15 mouse cellular contexts compared by ENCODE assay signal in genomic region chr14:79522387-79522786, GRCm38 (mm10). TPM values are rescaled to one million over a fixed set of nuclear protein-coding genes. Genes with fewer than 3 reads are reported as not detected.
DNase-seq lines count a peak whose midpoint lies in the region; ATAC-seq and TF ChIP-seq lines count a peak whose summit lies in the region.
"Had no signal": no experiment of that assay in that cellular context is flagged by ENCODE, and none has a peak within 500 bp of the region (broad histone marks: within the 10 kb centered on the region; RNA-seq: fewer than 3 reads in every experiment).

No protein-coding gene starts in this region.

- 71% methylated on average over 9 of the region's 9 CpGs for WGBS in heart, embryonic 15.5 days
- WGBS in liver, embryonic 13.5 days (ENCODE audit: insufficient replicate concordance): 25% methylated on average over 9 of the region's 9 CpGs
- WGBS in small intestine, adult 2 months: 68% methylated on average over 9 of the region's 9 CpGs
- WGBS in forebrain, postnatal 0 days: 81% methylated on average over 9 of the region's 9 CpGs
- WGBS in neural tube, embryonic 15.5 days: 91% methylated on average over 9 of the region's 9 CpGs

- no peak overlapping the region for H3K9ac ChIP-seq in heart, embryonic 15.5 days
- peak overlapping the region; percentile 71; the same call in 1 of the 2 replicates for H3K9ac ChIP-seq in CH12.LX (ENCODE audit: insufficient read depth, low read depth)
- H3K9ac ChIP-seq in liver, embryonic 13.5 days: 0 out of 2 replicates have a peak overlapping the region, but pooled peaks have one; percentile 16
- no peak overlapping the region for H3K9ac ChIP-seq in forebrain, postnatal 0 days
- no peak overlapping the region for H3K9ac ChIP-seq in neural tube, embryonic 15.5 days (replicated peaks)
- H3K9ac ChIP-seq: hindbrain, embryonic 14.5 days; midbrain, embryonic 12.5 days had no signal

- peak overlapping the region; percentile 38 for H3K27ac ChIP-seq in heart, embryonic 15.5 days
- H3K27ac ChIP-seq in CH12.LX (ENCODE audit: insufficient read depth, low read depth): peak overlapping the region; percentile 90
- H3K27ac ChIP-seq in liver, embryonic 13.5 days: peak overlapping the region; percentile 88
- peak overlapping the region; percentile 44 for H3K27ac ChIP-seq in small intestine, adult 2 months (ENCODE audit: insufficient read depth, low read depth, low read length)
- H3K27ac ChIP-seq in forebrain, postnatal 0 days (ENCODE audit: low read depth, low read length): no peak overlapping the region
- H3K27ac ChIP-seq in neural tube, embryonic 15.5 days (replicated peaks): no peak overlapping the region
- H3K27ac ChIP-seq: hindbrain, embryonic 14.5 days; midbrain, embryonic 12.5 days had no signal

- TF ChIP-seq CTCF in CH12.LX (conservative IDR thresholded peaks at IDR 0.05 in 1 of 2, IDR thresholded peaks at IDR 0.05 in 1 of 2; ENCODE audit: low read depth in 2 of 2, low read length in 2 of 2): no peak
- TF ChIP-seq CTCF in small intestine, adult 2 months (IDR thresholded peaks at IDR 0.05; ENCODE audit: extremely low read depth, insufficient read length, insufficient replicate concordance, low read depth, low read length): no peak
- no peak for TF ChIP-seq CTCF in forebrain, postnatal 0 days (IDR thresholded peaks at IDR 0.05; ENCODE audit: low read depth)

- no peaks in the 10 kb centered on the region for H3K36me3 ChIP-seq in heart, embryonic 15.5 days
- H3K36me3 ChIP-seq in CH12.LX (replicated peaks in 1 of 2; ENCODE audit: control insufficient read depth in 1 of 2, insufficient read depth in 1 of 2, low read length in 1 of 2): peaks cover 20 to 40% of the 10 kb centered on the region in 2 experiments
- no peaks in the 10 kb centered on the region; the same call in 1 of the 2 replicates for H3K36me3 ChIP-seq in liver, embryonic 13.5 days
- H3K36me3 ChIP-seq in small intestine, adult 2 months (ENCODE audit: control insufficient read depth, insufficient read depth, low read length): peaks cover 8% of the 10 kb centered on the region
- no peaks in the 10 kb centered on the region for H3K36me3 ChIP-seq in forebrain, postnatal 0 days (ENCODE audit: insufficient read depth)
- no peaks in the 10 kb centered on the region for H3K36me3 ChIP-seq in neural tube, embryonic 15.5 days
- H3K36me3 ChIP-seq: midbrain, embryonic 12.5 days had no signal

- no peaks in the 10 kb centered on the region for H3K9me3 ChIP-seq in heart, embryonic 15.5 days (replicated peaks)
- H3K9me3 ChIP-seq in CH12.LX (replicated peaks; ENCODE audit: low read length): no peaks in the 10 kb centered on the region
- no peaks in the 10 kb centered on the region for H3K9me3 ChIP-seq in liver, embryonic 13.5 days (replicated peaks)
- H3K9me3 ChIP-seq in forebrain, postnatal 0 days (ENCODE audit: low read length): no peaks in the 10 kb centered on the region
- H3K9me3 ChIP-seq in neural tube, embryonic 15.5 days (replicated peaks): no peaks in the 10 kb centered on the region
- H3K9me3 ChIP-seq: midbrain, embryonic 12.5 days had no signal

- no peak overlapping the region for H3K4me3 ChIP-seq in heart, embryonic 15.5 days
- peak overlapping the region; percentile 6 to 40 (median 32) for H3K4me3 ChIP-seq in CH12.LX (replicated peaks in 1 of 3; ENCODE audit: low read depth in 2 of 3, low read length in 2 of 3, poor library complexity in 1 of 3)
- no peak overlapping the region for H3K4me3 ChIP-seq in liver, embryonic 13.5 days (replicated peaks)
- no peak overlapping the region for H3K4me3 ChIP-seq in small intestine, adult 2 months (ENCODE audit: low read depth, low read length)
- no peak overlapping the region for H3K4me3 ChIP-seq in forebrain, postnatal 0 days (ENCODE audit: low read depth, low read length)
- H3K4me3 ChIP-seq in neural tube, embryonic 15.5 days (replicated peaks): no peak overlapping the region
- H3K4me3 ChIP-seq: layer of hippocampus, adult 2 months; midbrain, embryonic 12.5 days had no signal

- TF ChIP-seq EP300 in CH12.LX (IDR thresholded peaks at IDR 0.05; ENCODE audit: low read length): no peak

- DNase-seq in heart, adult 9 months (ENCODE audit: low spot score in 2 of 2): no peak
- DNase-seq in CH12.LX (ENCODE audit: extremely low read depth): no peak
- no peak for DNase-seq in liver, embryonic 13.5 days
- no peak for DNase-seq in forebrain, postnatal 0 days
- DNase-seq in adrenal gland, adult 18-20 months (ENCODE audit: low spot score in 2 of 2): no peak
- DNase-seq: adrenal gland, postnatal 25 days; cerebellum, adult 11-12 months; gastrocnemius, postnatal 14 days; lung, adult 2 months had no signal

- TF ChIP-seq POLR2A in CH12.LX (IDR thresholded peaks at IDR 0.05; ENCODE audit: low read depth, low read length): no peak
- no peak for TF ChIP-seq POLR2A in small intestine, adult 2 months (IDR thresholded peaks at IDR 0.05; ENCODE audit: low read depth, low read length)

- peaks cover 32% of the 10 kb centered on the region for H3K4me1 ChIP-seq in heart, embryonic 15.5 days (replicated peaks)
- H3K4me1 ChIP-seq in CH12.LX (ENCODE audit: control insufficient read depth in 1 of 2, insufficient read depth in 2 of 2): peaks cover 15 to 52% of the 10 kb centered on the region in 2 experiments
- H3K4me1 ChIP-seq in liver, embryonic 13.5 days (replicated peaks): peaks cover 74% of the 10 kb centered on the region
- peaks cover 25% of the 10 kb centered on the region; the same call in 1 of the 2 replicates for H3K4me1 ChIP-seq in small intestine, adult 2 months (ENCODE audit: control insufficient read depth, insufficient read depth, insufficient read length, low read length)
- H3K4me1 ChIP-seq in forebrain, postnatal 0 days (ENCODE audit: insufficient read depth): no peaks in the 10 kb centered on the region
- no peaks in the 10 kb centered on the region for H3K4me1 ChIP-seq in neural tube, embryonic 15.5 days
- H3K4me1 ChIP-seq: midbrain, embryonic 12.5 days had no signal

- H3K27me3 ChIP-seq in heart, embryonic 15.5 days: no peaks in the 10 kb centered on the region
- H3K27me3 ChIP-seq in CH12.LX (replicated peaks): no peaks in the 10 kb centered on the region
- H3K27me3 ChIP-seq in liver, embryonic 13.5 days: no peaks in the 10 kb centered on the region
- no peaks in the 10 kb centered on the region for H3K27me3 ChIP-seq in small intestine, adult 2 months (ENCODE audit: control insufficient read depth, insufficient read depth, low read length)
- H3K27me3 ChIP-seq in forebrain, postnatal 0 days (ENCODE audit: insufficient read depth, low read length): no peaks in the 10 kb centered on the region
- no peaks in the 10 kb centered on the region for H3K27me3 ChIP-seq in neural tube, embryonic 15.5 days (replicated peaks)
- H3K27me3 ChIP-seq: midbrain, embryonic 12.5 days had no signal

- in situ Hi-C loops in CH12.LX (cut with MboI; ENCODE audit: low pct_ligation_motif_present, low pct_unique_long_range_greater_than_20kb, low sequenced_read_pairs): no loop called here

- H3K79me2 ChIP-seq in CH12.LX (replicated peaks; ENCODE audit: control insufficient read depth, extremely low read depth, insufficient read depth, poor library complexity, severe bottlenecking): peaks cover 86% of the 10 kb centered on the region

- dilution Hi-C loops in CH12.LX (cut with MboI; ENCODE audit: extremely low pct_ligation_motif_present, extremely low pct_unique_long_range_greater_than_20kb, low sequenced_read_pairs): no loop called here

- H3K4me2 ChIP-seq in heart, embryonic 15.5 days: no peak overlapping the region
- peak overlapping the region; percentile 99 for H3K4me2 ChIP-seq in CH12.LX (ENCODE audit: insufficient read depth, low read depth, poor library complexity, severe bottlenecking)
- H3K4me2 ChIP-seq in liver, embryonic 13.5 days: peak overlapping the region; percentile 49; the same call in 1 of the 2 replicates
- no peak overlapping the region for H3K4me2 ChIP-seq in forebrain, postnatal 0 days (ENCODE audit: low read depth)
- H3K4me2 ChIP-seq in neural tube, embryonic 15.5 days: no peak overlapping the region
- H3K4me2 ChIP-seq: hindbrain, embryonic 14.5 days; midbrain, embryonic 12.5 days had no signal

- TF ChIP-seq RAD21 in CH12.LX (IDR thresholded peaks at IDR 0.05; ENCODE audit: low read depth, low read length): no peak

- ATAC-seq in heart, embryonic 15.5 days (replicated peaks; ENCODE audit: insufficient number of reproducible peaks, insufficient read depth, low FRiP score, low read depth): no peak
- 0 out of 2 replicates have a peak, but pooled peaks have one; percentile 8 for ATAC-seq in liver, embryonic 13.5 days (ENCODE audit: low read depth)
- ATAC-seq in forebrain, postnatal 0 days: no peak
- ATAC-seq in neural tube, embryonic 15.5 days (ENCODE audit: low FRiP score): no peak

TF ChIP-seq in CH12.LX, 34 proteins besides CTCF, POLR2A, EP300 and RAD21 (continues in another document):
- TF ChIP-seq BHLHE40 (IDR thresholded peaks at IDR 0.05; ENCODE audit: low read depth, low read length) (peak; percentile 69), MEF2A (IDR thresholded peaks at IDR 0.05; ENCODE audit: borderline replicate concordance, low read depth, low read length) (peak; percentile 76; the same call in 1 of the 2 replicates), UBTF (IDR thresholded peaks at IDR 0.05; ENCODE audit: low read depth, low read length) (no peak)

RNA-seq across cellular contexts. Expression of gene Wbp4, which starts 41.1 kb away (rescaled TPM):
- polyA plus RNA-seq in heart, embryonic 15.5 days (2015; fragmentation: Nextera tagmentation; extraction: Ambion mirVana): 24.0 and 25.7 TPM in 2 replicates
- total RNA-seq in CH12.LX (2012; rRNA removed): 31.3 and 36.8 TPM in 2 replicates
- total RNA-seq in CH12.LX (2014; rRNA removed): 36.2 and 39.9 TPM in 2 replicates
- 68.5 and 69.4 TPM in 2 replicates for polyA plus RNA-seq in CH12.LX (2012; ENCODE audit: insufficient read length, low read depth)
- polyA plus RNA-seq in liver, embryonic 13.5 days (2015; fragmentation: Nextera tagmentation; extraction: Ambion mirVana): 17.6 and 20.6 TPM in 2 replicates
- 0.98 and 2.0 TPM in 2 replicates for polyA plus RNA-seq in small intestine, adult 2 months (2012; rRNA removed)
- 43.1 and 44.8 TPM in 2 replicates for total RNA-seq in forebrain, postnatal 0 days (2014; rRNA removed)
- polyA plus RNA-seq in forebrain, postnatal 0 days (2015; fragmentation: Nextera tagmentation; extraction: Ambion mirVana): 46.3 and 50.6 TPM in 2 replicates
- polyA plus RNA-seq in neural tube, embryonic 15.5 days (2015; fragmentation: Nextera tagmentation; extraction: Ambion mirVana): 40.0 and 41.8 TPM in 2 replicates
- 10 to 100 TPM; 31.6 to 39.4 TPM for total RNA-seq in adrenal gland, adult 18-20 months (2021)

RNA-seq across cellular contexts. Expression of gene Elf1, which starts 41.4 kb away (rescaled TPM):
- 7.8 and 12.4 TPM in 2 replicates for polyA plus RNA-seq in heart, embryonic 15.5 days (2015; fragmentation: Nextera tagmentation; extraction: Ambion mirVana)
- 37.1 and 41.2 TPM in 2 replicates for total RNA-seq in CH12.LX (2012; rRNA removed)
- total RNA-seq in CH12.LX (2014; rRNA removed): 71.7 and 85.2 TPM in 2 replicates
- polyA plus RNA-seq in CH12.LX (2012; ENCODE audit: insufficient read length, low read depth): 49.6 and 54.4 TPM in 2 replicates
- 11.9 and 13.8 TPM in 2 replicates for polyA plus RNA-seq in liver, embryonic 13.5 days (2015; fragmentation: Nextera tagmentation; extraction: Ambion mirVana)
- polyA plus RNA-seq in small intestine, adult 2 months (2012; rRNA removed): 6.4 and 20.1 TPM in 2 replicates
- total RNA-seq in forebrain, postnatal 0 days (2014; rRNA removed): 5.1 and 8.9 TPM in 2 replicates
- 1.6 and 2.3 TPM in 2 replicates for polyA plus RNA-seq in forebrain, postnatal 0 days (2015; fragmentation: Nextera tagmentation; extraction: Ambion mirVana)
- 2.5 and 9.7 TPM in 2 replicates for polyA plus RNA-seq in neural tube, embryonic 15.5 days (2015; fragmentation: Nextera tagmentation; extraction: Ambion mirVana)
- total RNA-seq in adrenal gland, adult 18-20 months (2021): 10 to 100 TPM; 19.2 to 23.1 TPM

Comparison
In these comparisons a context has a peak if more than half of its experiments do, and no peak if none do; other contexts are left out.
1. H3K27ac ChIP-seq: peak in heart, embryonic 15.5 days (single experiment), CH12.LX (single experiment), liver, embryonic 13.5 days (single experiment) and small intestine, adult 2 months (single experiment); none in forebrain, postnatal 0 days (single experiment) and neural tube, embryonic 15.5 days (single experiment).
2. H3K4me2 ChIP-seq: peak in CH12.LX (single experiment) and liver, embryonic 13.5 days (single experiment); none in heart, embryonic 15.5 days (single experiment), forebrain, postnatal 0 days (single experiment) and neural tube, embryonic 15.5 days (single experiment).
3. H3K4me3 ChIP-seq: peak in CH12.LX (3 of 3); none in heart, embryonic 15.5 days (single experiment), liver, embryonic 13.5 days (single experiment), small intestine, adult 2 months (single experiment), forebrain, postnatal 0 days (single experiment) and neural tube, embryonic 15.5 days (single experiment).
4. H3K9ac ChIP-seq: peak in CH12.LX (single experiment) and liver, embryonic 13.5 days (single experiment); none in heart, embryonic 15.5 days (single experiment), forebrain, postnatal 0 days (single experiment) and neural tube, embryonic 15.5 days (single experiment).